Mouse (Mus musculus): ENCODE measurements at regions not wholly inside any gene's neighbourhood (a gene's known extent, or its start where the extent isn't known, plus 50 kb on each side); places are given as distances from the start of the nearest gene placed in this dataset.

- TF ChIP-seq POLR2A (IDR thresholded peaks at IDR 0.05; ENCODE audit: borderline replicate concordance, insufficient read depth, low read length) (no peak), CTCF (IDR thresholded peaks at IDR 0.05; ENCODE audit: borderline replicate concordance, insufficient read depth, low read depth, low read length) (no peak)
Measured at GRCm38 (mm10) chr7:37307191-37307590, 466.2 kb downstream of the Zfp536 start.

Data from cerebellum, adult 2 months (tissue).